Mouse (Mus musculus) right cerebral cortex, adult 2 months (tissue): ENCODE results near the gene Slc15a3.
A peak's percentile ranks its signal among the peaks of the same experiment; 100 is the strongest.

Experiments used
- DNase-seq, 2 experiments: peaks; one replicate each; pipeline ENCODE4 v3.0.0; 2021 to 2022; ENCODE audit warnings: low spot score in 2 of 2

Gene Slc15a3

GRCm38 (mm10) chr19:10839010-10839892 lies at the start of gene Slc15a3:
Slc15a3 (plus strand) TSS chr19:10839727.
- DNase-seq: no peak

GRCm38 (mm10) chr19:10790323-10790722 lies 49.2 kb upstream of the Slc15a3 start:
- no peak for DNase-seq

- no peak for DNase-seq
These were observed 46.5 kb upstream of the Slc15a3 start for GRCm38 (mm10) chr19:10793044-10793443.

GRCm38 (mm10) chr19:10794916-10795315 lies 44.6 kb upstream of the Slc15a3 start:
- no peak for DNase-seq

- no peak for DNase-seq
These were observed 41.0 kb upstream of the Slc15a3 start for GRCm38 (mm10) chr19:10798576-10798975.

GRCm38 (mm10) chr19:10799155-10799554 lies 40.4 kb upstream of the Slc15a3 start:
- no peak for DNase-seq

- DNase-seq: peak; percentile 71
These were observed 38.5 kb upstream of the Slc15a3 start for GRCm38 (mm10) chr19:10801070-10801469.

- no peak for DNase-seq
These were observed 37.6 kb upstream of the Slc15a3 start for GRCm38 (mm10) chr19:10801906-10802305.

- no peak for DNase-seq
These were observed 35.8 kb upstream of the Slc15a3 start for GRCm38 (mm10) chr19:10803751-10804150.

GRCm38 (mm10) chr19:10804850-10805660 lies 34.5 kb upstream of the Slc15a3 start:
- DNase-seq: no peak

- peak in 1 of 2 experiments; percentile 31 for DNase-seq
These were observed 33.8 kb upstream of the Slc15a3 start for GRCm38 (mm10) chr19:10805661-10806285.

GRCm38 (mm10) chr19:10808524-10809233 lies 30.8 kb upstream of the Slc15a3 start:
- DNase-seq: no peak

GRCm38 (mm10) chr19:10809428-10810175 lies 29.9 kb upstream of the Slc15a3 start:
- DNase-seq: peak; percentile 76 to 78

- DNase-seq: no peak
These were observed 29.4 kb upstream of the Slc15a3 start for GRCm38 (mm10) chr19:10810176-10810492.

- no peak for DNase-seq
These were observed 28.1 kb upstream of the Slc15a3 start for GRCm38 (mm10) chr19:10811471-10811870.

GRCm38 (mm10) chr19:10813039-10813438 lies 26.5 kb upstream of the Slc15a3 start:
- DNase-seq: no peak

- no peak for DNase-seq
These were observed 25.6 kb upstream of the Slc15a3 start for GRCm38 (mm10) chr19:10813905-10814304.

GRCm38 (mm10) chr19:10815871-10816270 lies 23.7 kb upstream of the Slc15a3 start:
- no peak for DNase-seq

- no peak for DNase-seq
These were observed 23.1 kb upstream of the Slc15a3 start for GRCm38 (mm10) chr19:10816462-10816861.

GRCm38 (mm10) chr19:10818217-10818946 lies 21.1 kb upstream of the Slc15a3 start:
- DNase-seq: no peak
